Mouse (Mus musculus) yolk sac, embryonic 10.5 days (tissue): ENCODE results near the gene Kifc5b.
A peak's percentile ranks its signal among the peaks of the same experiment; 100 is the strongest.
"Not testable (repeated sequence)": the region's sequence is repeated elsewhere in the genome, so short reads cannot be mapped to it uniquely, and the experiment has no call there.

Source experiments
- DNase-seq: peaks from one replicate; pipeline ENCODE4 v3.0.0-alpha.2; 2017; ENCODE audit warnings: low spot score

Kifc5b gene

GRCm38 (mm10) chr17:26919516-26919915 is 2.6 kb downstream of the Kifc5b start:
- peak; percentile 53 for DNase-seq

DNA sequence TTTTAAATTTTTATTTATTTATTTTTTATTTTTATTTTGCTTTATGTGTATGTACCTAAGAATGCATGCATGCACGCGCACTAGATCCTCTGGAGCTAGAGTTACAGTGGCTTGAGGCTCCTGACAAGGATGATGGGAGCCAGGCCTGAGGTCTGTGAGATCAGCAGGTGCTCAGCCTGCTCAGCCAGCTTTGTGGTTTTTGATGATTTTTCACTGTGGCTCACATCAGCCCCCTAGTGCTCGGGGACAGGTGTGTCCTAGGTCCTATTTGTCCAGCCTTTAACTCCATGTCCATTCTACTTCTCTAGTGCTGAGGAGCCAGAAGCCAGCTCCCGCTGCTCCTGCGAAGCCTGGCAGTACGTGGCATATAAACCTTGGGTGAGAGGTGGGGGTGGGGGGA is 5.5 kb downstream of the Kifc5b start:
- not testable (repeated sequence) for DNase-seq

DNA sequence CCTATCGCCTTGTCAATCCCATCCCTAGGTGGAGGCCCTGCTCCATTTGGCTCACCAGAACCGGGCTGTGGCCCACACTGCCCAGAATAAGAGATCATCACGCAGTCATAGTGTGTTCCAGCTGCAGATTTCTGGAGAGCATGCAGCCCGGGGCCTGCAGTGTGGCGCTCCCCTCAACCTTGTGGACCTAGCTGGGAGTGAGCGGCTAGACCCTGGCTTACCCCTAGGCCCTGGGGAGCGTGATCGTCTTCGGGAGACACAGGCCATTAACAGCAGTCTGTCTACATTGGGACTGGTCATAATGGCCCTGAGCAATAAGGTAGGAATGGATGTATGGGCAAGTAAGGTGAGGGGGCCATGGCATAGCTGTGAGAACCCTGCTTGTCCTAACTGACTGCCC is 8.5 kb downstream of the Kifc5b start:
- DNase-seq: not testable (repeated sequence)

DNA sequence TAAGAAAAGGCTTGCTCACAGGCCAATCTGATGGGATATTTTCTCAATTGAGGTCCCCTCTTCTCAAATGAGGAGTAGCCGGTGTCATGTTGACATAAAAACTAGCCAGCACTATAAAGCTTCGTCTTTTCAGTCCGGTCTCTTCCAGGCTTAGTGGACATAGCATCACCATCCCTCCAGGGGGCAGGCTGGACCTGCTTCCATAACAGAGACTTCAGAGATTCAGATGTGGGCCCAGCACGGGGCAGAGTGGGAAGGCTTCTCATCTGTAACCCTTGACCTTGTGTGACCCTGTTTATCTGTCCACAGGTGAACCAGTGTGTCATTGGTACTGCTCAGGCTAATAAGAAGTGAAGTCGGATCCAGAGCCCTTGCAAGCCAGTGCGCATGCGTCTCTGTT is 14.9 kb downstream of the Kifc5b start:
- not testable (repeated sequence) for DNase-seq

GRCm38 (mm10) chr17:26932839-26933398 is 16.0 kb downstream of the Kifc5b start, which contains the start of gene Phf1:
Gene Phf1 (plus strand): TSS chr17:26933052.
- DNase-seq: peak; percentile 97

DNA sequence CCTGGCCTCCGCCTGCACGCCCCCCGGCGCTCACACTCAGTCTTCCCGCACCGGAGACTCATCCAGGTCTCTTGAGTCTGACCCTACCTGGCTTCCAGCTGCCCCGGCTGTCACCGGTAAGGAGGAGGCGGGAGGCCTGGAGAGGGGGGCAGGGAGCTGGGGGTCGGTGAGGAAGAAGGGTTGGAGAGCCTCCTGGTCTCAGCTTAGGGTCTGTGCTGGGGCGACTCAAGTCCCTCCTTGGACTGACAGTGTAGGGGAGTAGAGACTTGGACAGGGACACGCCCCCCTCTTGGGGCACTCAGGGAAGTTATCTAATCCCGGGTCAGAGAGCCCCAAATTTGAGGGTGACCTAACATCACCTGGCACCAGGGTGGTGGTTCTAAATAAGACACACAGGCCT is 16.5 kb downstream of the Kifc5b start:
- no peak for DNase-seq

DNA sequence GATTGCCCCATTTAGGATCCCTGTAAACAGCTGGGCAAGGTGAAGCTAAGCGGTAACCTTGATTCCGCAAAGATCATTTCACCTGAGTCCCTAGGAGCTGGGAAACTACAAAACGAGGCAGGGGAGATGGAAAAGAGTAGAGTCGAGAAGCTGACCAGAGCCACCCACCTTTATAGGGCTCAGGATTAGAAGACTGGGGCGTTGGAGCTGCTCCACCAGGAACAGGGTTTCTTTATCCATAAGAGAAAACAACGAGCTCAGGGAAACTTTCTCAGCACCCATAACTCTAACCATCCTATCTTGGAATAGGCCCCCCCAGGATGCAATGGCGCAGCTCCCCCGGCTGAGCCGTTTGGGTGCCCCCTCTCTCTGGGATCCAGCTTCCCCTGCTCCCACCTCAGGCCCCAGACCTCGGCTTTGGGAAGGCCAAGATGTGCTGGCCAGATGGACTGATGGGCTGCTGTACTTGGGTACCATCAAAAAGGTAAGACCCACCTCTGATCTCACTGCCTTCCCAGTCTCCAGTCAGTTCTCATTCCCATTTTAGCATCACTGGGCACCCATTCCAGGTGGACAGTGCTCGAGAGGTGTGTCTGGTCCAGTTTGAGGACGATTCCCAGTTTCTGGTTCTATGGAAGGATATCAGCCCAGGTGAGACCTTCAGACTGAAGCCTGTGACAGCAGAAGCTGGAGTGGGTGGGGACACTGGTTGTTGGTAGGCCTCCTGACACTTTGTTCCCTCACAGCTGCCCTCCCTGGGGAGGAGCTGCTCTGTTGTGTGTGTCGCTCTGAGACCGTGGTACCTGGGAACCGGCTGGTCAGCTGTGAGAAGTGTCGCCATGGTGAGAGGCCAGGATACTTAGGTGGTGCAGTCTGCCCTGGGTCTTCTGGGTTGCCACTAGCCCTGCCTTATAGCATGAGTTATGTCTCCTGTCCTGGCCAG is 17.3 kb downstream of the Kifc5b start:
- no peak for DNase-seq

DNA sequence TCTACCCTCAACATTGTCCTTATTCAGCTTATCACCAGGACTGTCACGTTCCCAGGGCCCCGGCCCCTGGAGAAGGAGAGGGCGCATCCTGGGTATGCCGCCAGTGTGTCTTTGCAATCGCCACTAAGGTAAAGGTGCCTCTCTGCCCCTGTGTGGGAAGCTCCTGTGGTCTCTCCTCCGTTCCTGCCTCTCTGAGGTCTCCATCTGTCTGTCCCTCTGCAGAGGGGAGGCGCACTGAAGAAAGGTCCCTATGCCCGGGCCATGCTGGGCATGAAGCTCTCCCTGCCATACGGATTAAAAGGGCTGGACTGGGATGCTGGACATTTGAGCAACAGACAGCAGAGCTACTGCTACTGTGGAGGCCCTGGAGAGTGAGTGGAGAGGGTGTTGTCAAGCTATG is 18.1 kb downstream of the Kifc5b start:
- DNase-seq: no peak

DNA sequence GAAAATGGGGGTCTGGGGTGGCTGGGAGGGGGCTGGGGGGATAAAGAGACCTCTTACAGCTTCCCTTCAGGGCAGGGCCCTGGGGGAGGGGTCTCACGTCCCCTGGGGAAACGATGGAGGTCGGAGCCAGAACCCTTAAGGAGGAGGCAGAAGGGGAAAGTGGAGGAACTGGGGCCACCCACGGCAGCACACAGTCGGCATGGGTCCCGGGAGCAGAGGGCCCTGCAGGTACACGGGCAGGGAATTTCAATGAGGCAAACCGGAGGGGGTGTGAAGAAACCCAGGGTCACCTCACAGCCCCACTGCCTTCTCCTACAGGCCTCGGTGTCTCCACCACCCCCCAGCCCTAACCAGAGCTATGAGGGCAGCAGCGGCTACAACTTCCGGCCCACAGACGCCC is 19.6 kb downstream of the Kifc5b start:
- no peak for DNase-seq

- no peak for DNase-seq
Observed at GRCm38 (mm10) chr17:26936921-26937695, 20.2 kb downstream of the Kifc5b start.

- no peak for DNase-seq
Observed at GRCm38 (mm10) chr17:26937883-26938695, 21.2 kb downstream of the Kifc5b start.

DNA sequence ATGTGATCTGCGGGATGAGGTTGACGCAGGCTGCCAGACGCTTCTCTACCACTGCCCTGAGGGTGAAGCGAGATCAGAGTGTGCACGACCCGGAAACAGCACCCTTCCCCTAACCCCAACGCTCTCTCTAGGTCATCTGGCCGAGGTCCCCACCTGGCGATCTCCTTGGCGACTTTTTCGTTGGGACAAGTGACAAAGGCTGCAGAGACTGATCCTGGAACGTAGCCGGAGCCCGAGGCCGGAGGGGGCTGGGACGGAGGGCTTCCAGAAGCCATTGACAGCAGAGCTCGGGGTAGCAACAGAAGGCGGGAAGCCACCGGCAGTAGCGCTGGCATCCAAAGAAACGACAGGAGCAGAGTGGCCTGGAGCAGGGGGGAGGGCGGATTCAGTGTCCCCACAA is 21.8 kb downstream of the Kifc5b start:
- DNase-seq: no peak

- peak; percentile 100 for DNase-seq
Observed at GRCm38 (mm10) chr17:26939178-26939972, 22.5 kb downstream of the Kifc5b start, which contains the start of gene Cuta. Gene Cuta (minus strand): TSS chr17:26939569.

- no peak for DNase-seq
Observed at GRCm38 (mm10) chr17:26939973-26940300, 23.0 kb downstream of the Kifc5b start.

- peak; percentile 55 for DNase-seq
Observed at GRCm38 (mm10) chr17:26941031-26941789, 24.3 kb downstream of the Kifc5b start, which contains the start of gene Syngap1. Gene Syngap1 (plus strand): TSS chr17:26941253.

- no peak for DNase-seq
Observed at GRCm38 (mm10) chr17:26941841-26942570, 25.1 kb downstream of the Kifc5b start.

DNA sequence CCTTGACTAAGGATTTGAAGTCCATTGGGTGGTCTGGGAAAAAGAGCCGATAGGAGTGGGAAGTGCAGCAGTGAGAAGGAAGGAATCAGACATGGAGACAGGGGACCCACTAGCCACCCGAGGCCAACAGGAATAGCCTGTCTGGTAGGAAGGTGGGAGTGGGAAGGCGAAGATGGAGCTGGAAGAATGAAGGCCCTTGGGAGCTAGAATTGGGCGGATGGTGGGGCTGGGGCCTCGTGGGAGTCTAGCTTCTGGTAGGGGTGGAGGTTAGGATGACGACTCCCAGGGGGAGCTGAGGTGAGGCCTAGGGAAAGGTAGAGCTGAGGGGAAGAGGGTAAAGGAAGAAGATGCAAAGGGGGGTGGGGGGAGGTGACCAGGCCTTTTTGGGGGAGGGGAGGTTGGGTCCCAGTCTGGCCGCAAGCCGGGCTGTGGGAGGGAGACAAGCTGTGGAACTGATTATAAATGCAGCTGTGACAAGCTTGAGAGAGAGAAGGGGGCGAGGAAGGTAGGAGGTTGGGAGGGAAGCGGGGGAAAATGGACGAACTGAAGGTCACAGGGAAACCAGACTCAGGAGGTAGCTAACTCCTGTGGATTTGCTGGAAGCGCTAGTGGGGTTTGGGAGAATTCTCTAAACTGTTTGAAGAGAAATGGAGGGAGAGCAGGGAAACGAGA is 29.1 kb downstream of the Kifc5b start:
- DNase-seq: no peak

- no peak for DNase-seq
Observed at GRCm38 (mm10) chr17:26946567-26946966, 29.7 kb downstream of the Kifc5b start.
